Mouse (Mus musculus) brain, embryonic 14.5 days (tissue): ENCODE results near the gene Bola3. TPM values are rescaled to one million over a fixed set of nuclear protein-coding genes. Genes with fewer than 3 reads are reported as not detected.
A peak's percentile ranks its signal among the peaks of the same experiment; 100 is the strongest.

Experiments used
- DNase-seq: peaks from one replicate; pipeline ENCODE4 v3.0.0-alpha.2; 2011; ENCODE audit warnings: low read depth
- CTCF ChIP-seq: fragments of 200-500 bp; IDR thresholded peaks from 2 replicates; pipeline ENCODE4 v1.5.1; 2012; ENCODE audit warnings: inconsistent platforms, mild to moderate bottlenecking, moderate library complexity, borderline replicate concordance; ENCODE audit not compliant: insufficient read depth, insufficient read length; ENCODE audit errors: extremely low read depth
- POLR2A ChIP-seq: fragments of 200-500 bp; IDR thresholded peaks from 2 replicates; pipeline ENCODE4 v1.6.1; 2012; ENCODE audit warnings: mild to moderate bottlenecking, inconsistent platforms, borderline replicate concordance; ENCODE audit not compliant: poor library complexity, insufficient read depth, insufficient read length, severe bottlenecking; ENCODE audit errors: extremely low read depth
- polyA plus RNA-seq: library from polyadenylated mRNA; depleted of rRNA; stranded (reverse); fragments of >200 nt; gene quantifications from 2 replicates; pipeline ENCODE4 v1.2.3, GENCODE M21; 2012

Gene Bola3
- polyA plus RNA-seq, 1 experiment: 18.9 TPM

DNA sequence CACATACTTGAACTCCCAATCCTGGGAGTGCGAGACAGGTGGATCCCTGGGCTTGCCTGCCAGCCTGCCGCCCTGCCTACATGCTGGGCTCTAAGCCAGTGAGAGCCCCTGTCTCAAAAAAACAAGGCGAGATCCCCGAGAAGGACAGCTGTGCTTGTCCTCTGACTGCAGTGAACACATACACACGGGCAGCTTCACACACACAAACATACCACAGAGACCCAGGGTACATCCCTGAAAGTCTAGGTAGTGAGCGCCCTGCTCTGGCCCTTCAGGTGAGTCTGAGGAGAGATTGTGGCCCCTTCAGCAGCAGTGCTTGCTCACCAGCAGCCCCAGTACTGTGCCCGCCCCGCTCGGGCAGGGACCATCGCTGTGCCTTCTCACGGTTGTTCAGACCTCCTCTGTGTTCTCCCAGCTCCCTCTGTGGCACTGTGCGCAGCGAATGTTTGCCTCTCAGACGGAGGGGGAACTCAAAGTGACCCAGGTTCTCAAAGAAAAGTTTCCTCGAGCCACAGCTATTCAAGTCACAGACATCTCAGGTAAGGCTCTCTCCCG lies 2.0 kb downstream of the Bola3 start:
- no peak for DNase-seq
- TF ChIP-seq POLR2A (no peak), CTCF (no peak)

- DNase-seq: no peak
- no peak for TF ChIP-seq POLR2A
- TF ChIP-seq CTCF: no peak
Measured at GRCm38 (mm10) chr6:83351490-83352160, 2.7 kb downstream of the Bola3 start.

- DNase-seq: no peak
- no peak for TF ChIP-seq CTCF
- TF ChIP-seq POLR2A: no peak
Measured at GRCm38 (mm10) chr6:83352666-83353410, 3.9 kb downstream of the Bola3 start.

DNA sequence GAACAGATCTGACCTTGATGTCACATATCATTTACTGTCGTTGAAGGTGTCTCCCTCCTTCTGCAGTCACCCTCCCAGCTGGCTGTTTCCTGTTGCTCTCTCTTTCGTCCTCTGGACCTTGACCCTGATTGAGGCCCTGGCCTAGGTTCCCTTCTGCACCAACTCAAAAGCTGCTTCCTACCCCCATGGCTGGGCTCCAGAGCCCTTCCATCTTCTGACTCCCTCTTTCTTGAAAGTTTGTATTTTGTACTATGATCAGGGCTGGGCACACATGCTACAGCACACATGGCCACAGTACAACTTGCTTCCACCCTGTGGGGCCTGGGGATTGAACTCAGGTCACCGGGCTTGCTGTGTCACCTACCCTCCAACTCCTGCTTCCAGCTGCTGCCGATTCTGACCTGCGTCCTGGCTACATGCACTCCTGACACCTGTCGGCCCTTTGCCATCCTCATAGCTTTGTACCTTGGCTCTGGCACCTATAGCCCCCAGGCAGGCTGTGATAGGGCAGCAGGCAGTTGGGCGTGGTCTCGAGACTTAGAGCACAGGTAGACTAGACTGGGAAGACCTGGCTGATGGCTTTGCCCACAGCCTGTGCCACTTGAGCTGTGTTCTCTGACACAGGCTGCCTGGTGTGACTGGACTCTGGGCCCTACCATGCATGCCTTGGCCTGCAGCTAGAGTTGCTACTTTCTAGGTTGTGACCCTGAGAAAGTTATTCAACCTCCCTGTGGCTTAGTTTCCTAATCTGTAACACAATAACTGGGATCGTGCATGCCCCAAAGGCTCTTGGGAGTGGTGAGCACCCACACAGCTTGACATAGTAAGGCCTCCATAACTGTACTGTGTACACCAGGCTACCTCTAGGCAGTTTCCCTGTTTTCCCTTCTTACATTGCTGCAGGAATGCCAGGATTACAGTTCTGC lies 6.2 kb downstream of the Bola3 start:
- DNase-seq: no peak
- TF ChIP-seq POLR2A (no peak), CTCF (no peak)

- peak; percentile 88 for DNase-seq
- TF ChIP-seq POLR2A (no peak), CTCF (peak; percentile 97)
Measured at GRCm38 (mm10) chr6:83356569-83357138, 7.7 kb downstream of the Bola3 start.

DNA sequence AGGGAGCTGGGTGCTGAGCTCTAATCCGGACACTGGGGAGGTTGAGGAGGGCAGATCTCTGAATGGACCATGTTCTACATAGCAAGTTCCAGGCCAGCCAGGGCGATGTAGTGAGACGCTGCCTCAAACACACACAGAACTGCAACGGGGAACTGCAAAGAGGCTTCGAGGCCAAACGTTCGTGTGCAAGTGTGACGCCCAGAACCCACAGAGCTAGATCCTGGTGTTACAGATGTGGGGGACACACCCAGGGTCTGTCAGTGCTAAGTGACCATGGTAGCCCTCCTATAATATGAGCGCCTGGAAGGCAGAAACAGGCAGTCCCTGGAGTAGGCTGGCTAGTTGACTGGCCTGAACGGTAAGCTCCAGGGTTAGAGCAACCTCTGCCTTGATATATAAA lies 8.5 kb downstream of the Bola3 start:
- TF ChIP-seq POLR2A: no peak
- no peak for DNase-seq

GRCm38 (mm10) chr6:83361523-83362248 lies 12.7 kb downstream of the Bola3 start:
- TF ChIP-seq CTCF: no peak
- no peak for TF ChIP-seq POLR2A
- DNase-seq: no peak

DNA sequence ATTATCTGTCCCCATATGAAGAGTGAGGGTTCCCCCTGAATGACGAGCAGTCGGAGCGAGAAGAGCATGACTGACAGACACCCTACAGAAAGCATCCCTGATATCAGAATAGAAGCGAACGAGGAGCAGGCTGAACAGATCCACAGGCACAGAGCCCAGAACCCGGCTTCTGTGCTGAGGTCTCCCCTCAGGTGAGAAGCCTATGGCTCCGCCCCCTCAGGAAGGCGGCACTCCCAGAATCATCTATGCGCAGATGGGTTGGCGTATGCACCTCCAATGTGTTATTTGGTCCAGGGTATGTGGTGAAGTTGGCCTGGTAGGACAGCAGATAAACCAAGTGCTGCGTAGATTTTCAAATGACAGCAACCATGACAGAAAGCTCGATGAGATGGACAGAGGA lies 14.1 kb downstream of the Bola3 start:
- no peak for TF ChIP-seq CTCF
- no peak for TF ChIP-seq POLR2A
- DNase-seq: no peak

DNA sequence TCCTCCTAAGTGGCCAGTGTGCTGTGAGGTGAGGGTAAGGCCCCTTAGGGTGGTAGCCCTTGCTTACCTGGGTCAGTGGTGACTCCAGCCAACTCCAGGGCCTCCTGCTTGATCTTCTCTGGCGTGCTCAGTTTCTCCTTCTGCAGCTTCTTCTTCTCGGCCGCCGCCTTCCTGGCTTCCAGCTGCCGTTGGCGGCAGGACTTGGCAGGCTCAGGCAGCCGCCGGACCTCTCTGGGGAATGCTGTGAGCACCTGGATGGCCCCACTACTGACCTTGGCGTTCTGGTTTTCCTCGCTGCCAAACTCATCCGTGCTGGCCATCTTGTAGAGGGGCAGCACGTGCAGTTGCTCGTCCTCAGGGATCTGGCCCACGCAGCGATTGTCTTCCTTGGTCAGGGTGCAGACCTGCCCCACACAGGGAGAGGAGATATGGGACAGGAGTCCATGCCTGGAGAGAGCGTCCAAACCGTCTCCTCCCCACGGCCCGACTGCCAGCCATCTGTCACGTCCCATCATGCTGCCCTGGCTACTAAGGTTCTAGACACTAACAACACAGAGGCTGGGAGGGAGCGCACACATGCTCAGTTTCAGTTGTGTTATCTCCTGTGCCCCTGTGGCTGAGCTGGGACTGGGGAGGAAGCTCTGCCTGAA lies 21.5 kb downstream of the Bola3 start:
- DNase-seq: no peak
- TF ChIP-seq CTCF: no peak
- no peak for TF ChIP-seq POLR2A

DNA sequence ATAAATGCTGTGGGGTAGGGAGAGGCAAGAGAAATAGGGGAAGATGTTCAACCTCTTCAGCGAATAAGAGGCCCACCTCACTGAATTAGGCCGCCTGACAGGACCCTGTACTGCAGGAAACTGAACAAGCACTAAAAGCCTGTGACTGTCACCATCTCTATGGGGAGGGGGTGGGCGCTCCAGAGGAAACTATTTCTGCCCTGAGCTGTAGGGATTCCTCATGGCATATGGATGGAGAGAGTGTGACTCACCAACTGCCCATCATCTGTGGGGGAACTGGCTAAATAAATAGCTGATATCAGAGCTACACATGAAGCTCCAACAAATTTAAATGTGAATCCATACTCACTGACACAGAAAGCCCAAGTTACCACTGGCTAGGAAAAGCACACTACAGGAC lies 22.4 kb downstream of the Bola3 start:
- TF ChIP-seq CTCF (no peak), POLR2A (no peak)
- DNase-seq: no peak
